Mouse (Mus musculus): ENCODE measurements at regions not wholly inside any gene's neighbourhood (a gene's known extent, or its start where the extent isn't known, plus 50 kb on each side); places are given as distances from the start of the nearest gene placed in this dataset.

DNA sequence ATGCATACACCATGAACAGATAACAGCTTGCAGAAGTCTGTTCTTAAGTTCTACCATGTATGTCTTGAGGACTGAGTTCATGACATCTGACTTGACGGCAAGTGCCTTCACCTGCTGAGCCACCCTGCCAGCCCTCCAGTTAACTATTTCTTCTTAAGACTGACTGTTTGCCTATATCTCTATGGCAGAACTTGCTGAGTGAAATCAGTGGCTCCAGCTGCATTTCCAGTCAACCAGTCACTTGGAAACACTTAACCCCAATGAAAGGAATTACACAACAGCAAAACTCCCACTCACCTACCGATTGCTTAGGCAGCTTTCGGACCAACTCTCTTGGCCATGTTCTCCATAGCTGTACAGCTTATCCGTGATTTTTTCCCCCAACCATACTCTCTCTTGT, 64.8 kb upstream of the Daam1 start:
- Histone ChIP-seq H3K9me3 (ENCODE audit: low read length) (no peaks in the 10 kb centered on the region), H3K27ac (no peak overlapping the region)

DNA sequence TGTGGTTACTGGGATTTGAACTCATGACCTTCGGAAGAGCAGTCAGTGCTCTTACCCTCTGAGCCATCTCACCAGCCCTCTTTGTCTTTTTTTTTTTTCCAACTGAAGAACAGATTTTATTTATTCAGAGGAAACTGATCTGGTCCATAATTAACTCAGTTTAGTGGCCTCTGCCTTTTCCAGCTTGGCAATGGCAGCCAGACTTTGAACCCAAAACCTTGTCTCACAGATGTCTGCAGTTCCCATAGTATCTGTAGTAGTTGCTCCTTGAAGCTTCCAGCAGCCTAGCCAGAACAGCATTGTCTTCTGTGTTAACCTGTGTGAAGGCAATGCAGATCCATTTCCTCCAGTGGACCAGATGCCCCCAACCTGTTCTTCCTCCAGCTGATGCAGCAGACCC, 64.2 kb upstream of the Daam1 start:
- no peak for ATAC-seq
- Histone ChIP-seq H3K4me3 (ENCODE audit: low read length) (no peak overlapping the region), H3K36me3 (ENCODE audit: insufficient read depth, low read length) (no peaks in the 10 kb centered on the region), H3K27me3 (ENCODE audit: insufficient read depth, low read length) (no peaks in the 10 kb centered on the region), H3K27ac (no peak overlapping the region), H3K4me1 (ENCODE audit: insufficient read depth, low read length) (no peaks in the 10 kb centered on the region), H3K9ac (replicated peaks; ENCODE audit: low read length) (no peak overlapping the region), H3K4me2 (ENCODE audit: low read depth, low read length) (no peak overlapping the region), H3K9me3 (ENCODE audit: low read length) (no peaks in the 10 kb centered on the region)
- DNase-seq (ENCODE audit: low spot score) = no peak
- WGBS = 90% methylated on average over 1 of the region's 1 CpGs
- TF ChIP-seq CTCF (IDR thresholded peaks at IDR 0.05; ENCODE audit: low read depth) = no peak

More for the DNA sequence above, 64.8 kb upstream of the Daam1 start:
- ATAC-seq = no peak
- no peak for DNase-seq (ENCODE audit: low spot score)
- H3K4me2 ChIP-seq (ENCODE audit: low read depth, low read length) = no peak overlapping the region
- no peak overlapping the region for H3K9ac ChIP-seq (replicated peaks; ENCODE audit: low read length)
- no peaks in the 10 kb centered on the region for H3K4me1 ChIP-seq (ENCODE audit: insufficient read depth, low read length)
- no peak overlapping the region for H3K4me3 ChIP-seq (ENCODE audit: low read length)
- no peaks in the 10 kb centered on the region for H3K27me3 ChIP-seq (ENCODE audit: insufficient read depth, low read length)
- TF ChIP-seq CTCF (IDR thresholded peaks at IDR 0.05; ENCODE audit: low read depth) = no peak
- H3K36me3 ChIP-seq (ENCODE audit: insufficient read depth, low read length) = no peaks in the 10 kb centered on the region
- WGBS = 83% methylated on average over 4 of the region's 4 CpGs

- Histone ChIP-seq H3K27me3 (ENCODE audit: insufficient read depth, low read length) (no peaks in the 10 kb centered on the region), H3K9ac (replicated peaks; ENCODE audit: low read length) (no peak overlapping the region), H3K27ac (no peak overlapping the region), H3K4me2 (ENCODE audit: low read depth, low read length) (no peak overlapping the region), H3K4me1 (ENCODE audit: insufficient read depth, low read length) (no peaks in the 10 kb centered on the region), H3K36me3 (ENCODE audit: insufficient read depth, low read length) (no peaks in the 10 kb centered on the region), H3K4me3 (ENCODE audit: low read length) (no peak overlapping the region), H3K9me3 (ENCODE audit: low read length) (no peaks in the 10 kb centered on the region)
- 45% methylated on average over 3 of the region's 3 CpGs for WGBS
- ATAC-seq = no peak
- TF ChIP-seq CTCF (IDR thresholded peaks at IDR 0.05; ENCODE audit: low read depth) = no peak
- no peak for DNase-seq (ENCODE audit: low spot score)
Observed at GRCm38 (mm10) chr12:71767896-71768295, 63.0 kb upstream of the Daam1 start.

GRCm38 (mm10) chr12:71768471-71768870, 62.4 kb upstream of the Daam1 start:
- no peaks in the 10 kb centered on the region for H3K9me3 ChIP-seq (ENCODE audit: low read length)
- peak; percentile 92 for TF ChIP-seq CTCF (IDR thresholded peaks at IDR 0.05; ENCODE audit: low read depth)
- H3K4me1 ChIP-seq (ENCODE audit: insufficient read depth, low read length) = no peaks in the 10 kb centered on the region
- peak overlapping the region; percentile 52 for H3K4me2 ChIP-seq (ENCODE audit: low read depth, low read length)
- H3K9ac ChIP-seq (replicated peaks; ENCODE audit: low read length) = no peak overlapping the region
- ATAC-seq = no peak
- no peaks in the 10 kb centered on the region for H3K27me3 ChIP-seq (ENCODE audit: insufficient read depth, low read length)
- no peaks in the 10 kb centered on the region for H3K36me3 ChIP-seq (ENCODE audit: insufficient read depth, low read length)
- 3% methylated on average over 12 of the region's 12 CpGs for WGBS
- no peak overlapping the region for H3K27ac ChIP-seq
- peak; percentile 92 for DNase-seq (ENCODE audit: low spot score)
- H3K4me3 ChIP-seq (ENCODE audit: low read length) = no peak overlapping the region

DNA sequence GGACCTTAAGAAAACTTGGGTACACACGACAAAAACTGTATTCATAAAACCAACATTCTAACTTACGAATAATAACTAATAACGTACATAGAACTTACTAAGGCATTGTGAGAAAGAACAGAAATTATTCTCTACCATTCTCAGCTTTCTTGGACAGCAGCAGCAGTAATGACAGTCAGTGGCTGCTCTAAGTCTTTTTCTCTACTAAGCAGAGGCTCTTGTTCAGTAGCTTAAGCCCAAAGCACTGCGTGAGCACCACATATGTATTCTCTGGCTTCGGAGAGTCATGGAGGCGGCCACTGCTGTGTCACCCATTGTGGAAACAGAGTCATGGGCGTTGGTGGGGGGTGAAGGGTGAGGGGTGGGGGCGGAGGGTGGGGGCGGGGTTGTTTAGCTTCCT, 62.0 kb upstream of the Daam1 start:
- H3K27me3 ChIP-seq (ENCODE audit: insufficient read depth, low read length) = no peaks in the 10 kb centered on the region
- DNase-seq (ENCODE audit: low spot score) (no peak), ATAC-seq (no peak)
- H3K36me3 ChIP-seq (ENCODE audit: insufficient read depth, low read length) = no peaks in the 10 kb centered on the region
- no peaks in the 10 kb centered on the region for H3K4me1 ChIP-seq (ENCODE audit: insufficient read depth, low read length)
- H3K27ac ChIP-seq = no peak overlapping the region
- H3K4me3 ChIP-seq (ENCODE audit: low read length) = no peak overlapping the region
- WGBS = 34% methylated on average over 9 of the region's 9 CpGs
- H3K9me3 ChIP-seq (ENCODE audit: low read length) = no peaks in the 10 kb centered on the region
- peak overlapping the region; percentile 52 for H3K4me2 ChIP-seq (ENCODE audit: low read depth, low read length)
- TF ChIP-seq CTCF (IDR thresholded peaks at IDR 0.05; ENCODE audit: low read depth) = no peak
- no peak overlapping the region for H3K9ac ChIP-seq (replicated peaks; ENCODE audit: low read length)

DNA sequence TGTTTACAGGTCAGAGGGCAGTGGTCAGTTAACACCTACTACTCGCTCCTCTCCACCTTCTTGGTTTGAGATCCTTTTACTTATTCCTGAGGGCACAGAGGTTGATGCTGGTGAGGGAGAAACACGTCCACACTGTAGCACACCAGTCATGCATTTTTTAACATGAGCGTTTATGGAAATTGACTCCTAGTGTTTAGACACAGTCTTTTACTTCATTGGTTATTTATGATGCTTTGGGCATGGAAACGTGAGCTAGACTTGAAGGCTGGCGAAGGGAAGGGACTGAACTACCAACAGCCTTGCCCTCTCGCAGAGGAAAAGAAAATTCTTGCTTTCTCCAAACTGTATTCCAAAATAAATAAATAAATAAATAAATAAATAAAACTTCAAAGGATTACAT, 61.6 kb upstream of the Daam1 start:
- 66% methylated on average over 6 of the region's 6 CpGs for WGBS
- no peaks in the 10 kb centered on the region for H3K9me3 ChIP-seq (ENCODE audit: low read length)
- H3K36me3 ChIP-seq (ENCODE audit: insufficient read depth, low read length) = no peaks in the 10 kb centered on the region
- TF ChIP-seq CTCF (IDR thresholded peaks at IDR 0.05; ENCODE audit: low read depth) = no peak
- ATAC-seq (no peak), DNase-seq (ENCODE audit: low spot score) (no peak)
- no peaks in the 10 kb centered on the region for H3K4me1 ChIP-seq (ENCODE audit: insufficient read depth, low read length)
- H3K9ac ChIP-seq (replicated peaks; ENCODE audit: low read length) = no peak overlapping the region
- H3K27me3 ChIP-seq (ENCODE audit: insufficient read depth, low read length) = no peaks in the 10 kb centered on the region
- H3K4me3 ChIP-seq (ENCODE audit: low read length) = no peak overlapping the region
- H3K27ac ChIP-seq = no peak overlapping the region
- no peak overlapping the region; the same call in 1 of the 2 replicates for H3K4me2 ChIP-seq (ENCODE audit: low read depth, low read length)

DNA sequence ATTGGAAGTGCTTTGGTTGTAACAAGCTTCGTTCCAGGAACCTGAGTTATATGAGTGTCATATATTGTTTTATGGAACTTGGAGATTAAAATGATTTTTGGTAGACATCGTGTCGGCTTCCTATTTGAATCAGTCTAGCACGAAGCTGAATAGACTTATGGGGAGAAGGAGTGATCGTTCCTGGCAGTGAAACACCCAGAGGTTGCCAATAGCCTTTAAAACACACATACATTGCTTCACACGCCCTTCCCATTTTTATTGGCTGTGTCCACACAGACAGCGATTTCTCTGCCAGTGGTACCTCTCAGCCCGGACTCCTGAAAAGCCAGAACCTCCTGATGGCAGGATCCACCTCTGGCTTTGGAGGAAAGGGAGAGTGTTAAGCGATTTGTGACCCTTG, 57.0 kb upstream of the Daam1 start:
- Histone ChIP-seq H3K4me3 (ENCODE audit: low read length) (no peak overlapping the region), H3K9ac (replicated peaks; ENCODE audit: low read length) (no peak overlapping the region), H3K36me3 (ENCODE audit: insufficient read depth, low read length) (no peaks in the 10 kb centered on the region), H3K9me3 (ENCODE audit: low read length) (no peaks in the 10 kb centered on the region), H3K27ac (no peak overlapping the region), H3K4me2 (ENCODE audit: low read depth, low read length) (no peak overlapping the region), H3K27me3 (ENCODE audit: insufficient read depth, low read length) (no peaks in the 10 kb centered on the region), H3K4me1 (ENCODE audit: insufficient read depth, low read length) (no peaks in the 10 kb centered on the region)
- no peak for DNase-seq (ENCODE audit: low spot score)
- ATAC-seq = no peak
- 78% methylated on average over 9 of the region's 9 CpGs for WGBS
- no peak for TF ChIP-seq CTCF (IDR thresholded peaks at IDR 0.05; ENCODE audit: low read depth)
